Mouse (Mus musculus): Measurements from ENCODE around the gene Ric8b. TPM values are rescaled to one million over a fixed set of nuclear protein-coding genes. Genes with fewer than 3 reads are reported as not detected.

Gene Ric8b
- polyA plus RNA-seq, 1 experiment: 8.7 TPM

DNA sequence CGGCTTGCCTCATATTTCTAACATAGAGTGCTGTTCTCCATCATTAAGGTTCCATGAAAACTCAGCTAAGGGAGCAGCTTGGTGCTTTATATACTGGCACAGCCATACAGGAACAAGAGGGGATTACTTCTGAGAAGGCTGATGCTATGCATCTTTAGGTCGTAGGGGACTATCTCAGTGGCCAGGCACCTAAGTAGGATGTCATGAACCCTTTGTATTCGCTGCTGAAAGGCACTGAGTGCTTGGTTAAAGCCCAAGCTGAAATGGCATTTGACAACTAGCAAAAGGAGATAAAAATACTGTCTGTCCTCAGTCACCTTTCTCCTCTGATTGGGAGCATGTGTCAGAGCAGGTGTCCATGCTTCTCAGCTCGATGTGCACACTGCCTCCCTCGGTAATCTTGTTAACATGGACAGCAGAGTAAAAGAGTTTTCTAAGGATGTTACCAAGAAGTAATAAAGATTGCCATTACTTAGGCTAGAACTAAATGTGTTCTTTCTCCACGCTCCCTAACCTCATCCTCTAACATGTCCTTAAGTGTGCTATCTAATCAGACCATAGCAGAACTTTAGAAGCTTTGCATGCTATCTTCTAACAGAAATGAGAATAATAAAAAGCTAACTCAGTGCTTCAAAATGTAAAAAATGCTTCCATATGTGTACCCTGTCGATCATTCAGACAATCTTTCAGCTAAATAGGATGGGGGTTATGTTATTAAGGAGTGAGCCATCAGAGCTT lies 89.3 kb downstream of the Ric8b start:
- Histone ChIP-seq H3K27me3 (ENCODE audit: control insufficient read depth, insufficient read depth, insufficient read length) (no peaks in the 10 kb centered on the region), H3K79me2 (ENCODE audit: control insufficient read depth, insufficient read depth) (no peaks in the 10 kb centered on the region), H3K4me3 (no peak overlapping the region), H3K4me2 (ENCODE audit: low read depth) (no peak overlapping the region), H3K36me3 (ENCODE audit: control insufficient read depth, insufficient read depth) (no peaks in the 10 kb centered on the region), H3ac (ENCODE audit: control insufficient read depth, insufficient read length) (no peak overlapping the region)
- TF ChIP-seq POLR2A (IDR thresholded peaks at IDR 0.05; ENCODE audit: insufficient read length, low read depth) (no peak), E2F4 (IDR thresholded peaks at IDR 0.05; ENCODE audit: insufficient read depth) (no peak), TCF3 (IDR thresholded peaks at IDR 0.05; ENCODE audit: insufficient read length, low read depth) (no peak), TCF12 (IDR thresholded peaks at IDR 0.05; ENCODE audit: insufficient read depth, poor library complexity, severe bottlenecking) (no peak), USF1 (IDR thresholded peaks at IDR 0.05; ENCODE audit: low read depth) (no peak), MAX (IDR thresholded peaks at IDR 0.05; ENCODE audit: low read depth) (no peak), SRF (IDR thresholded peaks at IDR 0.05; ENCODE audit: control insufficient read depth, insufficient read length, low read depth) (no peak), CEBPB (IDR thresholded peaks at IDR 0.05; ENCODE audit: insufficient read depth, poor library complexity, severe bottlenecking) (no peak), POLR2AphosphoS2 (IDR thresholded peaks at IDR 0.05; ENCODE audit: insufficient read length, low read depth) (no peak), MYOD1 (IDR thresholded peaks at IDR 0.05; ENCODE audit: control insufficient read depth in 1 of 3, insufficient read length in 2 of 3, low read depth in 2 of 3) (no peak), MYOG (IDR thresholded peaks at IDR 0.05; ENCODE audit: control insufficient read depth in 1 of 3, insufficient read depth in 1 of 3, insufficient read length in 2 of 3, low read depth in 2 of 3) (no peak), REST (IDR thresholded peaks at IDR 0.05; ENCODE audit: insufficient read depth, insufficient read length) (no peak)

GRCm38 (mm10) chr10:85007861-85008840 lies 90.7 kb downstream of the Ric8b start:
- Histone ChIP-seq H3K79me2 (ENCODE audit: control insufficient read depth, insufficient read depth) (no peaks in the 10 kb centered on the region), H3ac (ENCODE audit: control insufficient read depth, insufficient read length) (no peak overlapping the region), H3K27me3 (ENCODE audit: control insufficient read depth, insufficient read depth, insufficient read length) (no peaks in the 10 kb centered on the region), H3K4me2 (ENCODE audit: low read depth) (no peak overlapping the region), H3K4me3 (no peak overlapping the region), H3K36me3 (ENCODE audit: control insufficient read depth, insufficient read depth) (no peaks in the 10 kb centered on the region)
- TF ChIP-seq MYOD1 (IDR thresholded peaks at IDR 0.05; ENCODE audit: control insufficient read depth in 1 of 3, insufficient read length in 2 of 3, low read depth in 2 of 3) (no peak), REST (IDR thresholded peaks at IDR 0.05; ENCODE audit: insufficient read depth, insufficient read length) (no peak), MYOG (IDR thresholded peaks at IDR 0.05; ENCODE audit: control insufficient read depth in 1 of 3, insufficient read depth in 1 of 3, insufficient read length in 2 of 3, low read depth in 2 of 3) (no peak), POLR2A (IDR thresholded peaks at IDR 0.05; ENCODE audit: insufficient read length, low read depth) (no peak), CEBPB (IDR thresholded peaks at IDR 0.05; ENCODE audit: insufficient read depth, poor library complexity, severe bottlenecking) (no peak), MAX (IDR thresholded peaks at IDR 0.05; ENCODE audit: low read depth) (no peak), TCF12 (IDR thresholded peaks at IDR 0.05; ENCODE audit: insufficient read depth, poor library complexity, severe bottlenecking) (no peak), SRF (IDR thresholded peaks at IDR 0.05; ENCODE audit: control insufficient read depth, insufficient read length, low read depth) (no peak), TCF3 (IDR thresholded peaks at IDR 0.05; ENCODE audit: insufficient read length, low read depth) (no peak), USF1 (IDR thresholded peaks at IDR 0.05; ENCODE audit: low read depth) (no peak), POLR2AphosphoS2 (IDR thresholded peaks at IDR 0.05; ENCODE audit: insufficient read length, low read depth) (no peak), E2F4 (IDR thresholded peaks at IDR 0.05; ENCODE audit: insufficient read depth) (no peak)

- Histone ChIP-seq H3K4me3 (no peak overlapping the region), H3K36me3 (ENCODE audit: control insufficient read depth, insufficient read depth) (peaks cover 5% of the 10 kb centered on the region), H3K27me3 (ENCODE audit: control insufficient read depth, insufficient read depth, insufficient read length) (no peaks in the 10 kb centered on the region), H3K79me2 (ENCODE audit: control insufficient read depth, insufficient read depth) (no peaks in the 10 kb centered on the region), H3K4me2 (ENCODE audit: low read depth) (no peak overlapping the region), H3ac (ENCODE audit: control insufficient read depth, insufficient read length) (no peak overlapping the region)
- TF ChIP-seq MYOD1 (IDR thresholded peaks at IDR 0.05; ENCODE audit: control insufficient read depth in 1 of 3, insufficient read length in 2 of 3, low read depth in 2 of 3): peak; percentile 66 to 89 (median 82)
- TF ChIP-seq USF1 (IDR thresholded peaks at IDR 0.05; ENCODE audit: low read depth): no peak
- TF ChIP-seq TCF12 (IDR thresholded peaks at IDR 0.05; ENCODE audit: insufficient read depth, poor library complexity, severe bottlenecking): peak; percentile 37
- peak in 2 of 3 experiments; percentile 9 to 15 for TF ChIP-seq MYOG (IDR thresholded peaks at IDR 0.05; ENCODE audit: control insufficient read depth in 1 of 3, insufficient read depth in 1 of 3, insufficient read length in 2 of 3, low read depth in 2 of 3)
- TF ChIP-seq CEBPB (IDR thresholded peaks at IDR 0.05; ENCODE audit: insufficient read depth, poor library complexity, severe bottlenecking): no peak
Observed at GRCm38 (mm10) chr10:85011066-85011465, 93.7 kb downstream of the Ric8b start.

GRCm38 (mm10) chr10:85013464-85013863 lies 96.0 kb downstream of the Ric8b start:
- Histone ChIP-seq H3K4me2 (ENCODE audit: low read depth) (no peak overlapping the region), H3K79me2 (ENCODE audit: control insufficient read depth, insufficient read depth) (no peaks in the 10 kb centered on the region), H3ac (ENCODE audit: control insufficient read depth, insufficient read length) (no peak overlapping the region), H3K27me3 (ENCODE audit: control insufficient read depth, insufficient read depth, insufficient read length) (no peaks in the 10 kb centered on the region), H3K36me3 (ENCODE audit: control insufficient read depth, insufficient read depth) (peaks cover 8% of the 10 kb centered on the region), H3K4me3 (no peak overlapping the region)
- TF ChIP-seq SRF (IDR thresholded peaks at IDR 0.05; ENCODE audit: control insufficient read depth, insufficient read length, low read depth): no peak
- TF ChIP-seq POLR2A (IDR thresholded peaks at IDR 0.05; ENCODE audit: insufficient read length, low read depth): no peak
- TF ChIP-seq MYOD1 (IDR thresholded peaks at IDR 0.05; ENCODE audit: control insufficient read depth in 1 of 3, insufficient read length in 2 of 3, low read depth in 2 of 3): peak in 1 of 3 experiments; percentile 44
- TF ChIP-seq MYOG (IDR thresholded peaks at IDR 0.05; ENCODE audit: control insufficient read depth in 1 of 3, insufficient read depth in 1 of 3, insufficient read length in 2 of 3, low read depth in 2 of 3): peak in 1 of 3 experiments; percentile 54
- TF ChIP-seq REST (IDR thresholded peaks at IDR 0.05; ENCODE audit: insufficient read depth, insufficient read length): no peak
- no peak for TF ChIP-seq E2F4 (IDR thresholded peaks at IDR 0.05; ENCODE audit: insufficient read depth)
- TF ChIP-seq CEBPB (IDR thresholded peaks at IDR 0.05; ENCODE audit: insufficient read depth, poor library complexity, severe bottlenecking): no peak
- no peak for TF ChIP-seq TCF12 (IDR thresholded peaks at IDR 0.05; ENCODE audit: insufficient read depth, poor library complexity, severe bottlenecking)
- no peak for TF ChIP-seq TCF3 (IDR thresholded peaks at IDR 0.05; ENCODE audit: insufficient read length, low read depth)
- no peak for TF ChIP-seq POLR2AphosphoS2 (IDR thresholded peaks at IDR 0.05; ENCODE audit: insufficient read length, low read depth)
- peak; percentile 19 for TF ChIP-seq USF1 (IDR thresholded peaks at IDR 0.05; ENCODE audit: low read depth)
- TF ChIP-seq MAX (IDR thresholded peaks at IDR 0.05; ENCODE audit: low read depth): no peak
